Mouse (Mus musculus) thymus, postnatal 25 days (tissue): ENCODE results near the gene Cdipt.
A peak's percentile ranks its signal among the peaks of the same experiment; 100 is the strongest.

Experiments used
- DNase-seq: peaks from one replicate; pipeline ENCODE4 v3.0.0; 2022

Gene Cdipt

DNA sequence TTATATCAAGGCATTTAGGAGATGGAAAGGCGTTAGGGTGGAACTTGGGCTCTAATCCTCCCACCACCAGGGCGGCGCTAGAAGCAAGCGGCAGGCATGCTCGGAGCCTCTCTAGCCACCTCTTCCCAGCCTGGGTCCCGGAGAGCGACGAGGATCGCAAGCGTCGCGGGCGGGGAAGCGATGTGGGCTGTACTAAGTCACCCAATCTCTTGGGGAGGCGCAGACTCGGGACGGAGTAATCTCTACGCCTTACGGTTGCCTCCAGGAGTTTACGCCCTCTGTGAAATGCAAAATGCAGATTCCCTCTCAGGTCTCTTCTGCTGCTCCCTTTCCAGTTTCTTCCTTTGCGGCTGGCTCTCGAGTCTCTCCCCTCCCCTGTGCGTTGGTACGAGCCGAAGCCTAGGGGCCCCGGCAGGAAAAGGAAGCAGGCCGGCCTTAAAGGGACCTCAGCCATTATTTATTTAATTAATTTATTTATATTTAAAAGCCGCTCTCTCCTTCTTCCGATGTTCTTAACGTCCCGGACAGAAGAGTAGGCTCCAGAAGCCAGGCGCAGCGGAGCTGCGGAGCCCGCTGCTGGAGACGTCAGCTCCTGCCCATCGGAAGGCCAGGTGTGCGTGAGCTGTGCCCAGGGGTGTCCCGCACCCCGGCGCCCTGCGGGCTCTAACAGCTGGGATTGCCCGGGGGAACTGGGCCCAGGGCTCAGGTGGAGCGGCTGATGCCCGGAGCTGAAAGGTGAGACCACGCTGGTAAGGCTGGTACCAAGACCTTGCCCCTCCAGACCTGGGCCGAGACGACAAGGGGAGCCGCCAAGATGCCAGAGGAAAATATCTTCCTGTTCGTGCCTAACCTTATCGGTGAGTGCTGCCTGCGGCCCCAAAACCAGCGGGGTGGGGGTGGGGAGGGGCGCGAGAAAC is 494 bp downstream of the Cdipt start, which contains the start of gene Cdiptos:
Gene Cdiptos (minus strand): TSS at position 149 of the 917 bp plus-strand sequence.
- DNase-seq, result peak; percentile 94

- DNase-seq, result no peak
Measured at GRCm38 (mm10) chr7:126976878-126977459, 1.3 kb downstream of the Cdipt start.

DNA sequence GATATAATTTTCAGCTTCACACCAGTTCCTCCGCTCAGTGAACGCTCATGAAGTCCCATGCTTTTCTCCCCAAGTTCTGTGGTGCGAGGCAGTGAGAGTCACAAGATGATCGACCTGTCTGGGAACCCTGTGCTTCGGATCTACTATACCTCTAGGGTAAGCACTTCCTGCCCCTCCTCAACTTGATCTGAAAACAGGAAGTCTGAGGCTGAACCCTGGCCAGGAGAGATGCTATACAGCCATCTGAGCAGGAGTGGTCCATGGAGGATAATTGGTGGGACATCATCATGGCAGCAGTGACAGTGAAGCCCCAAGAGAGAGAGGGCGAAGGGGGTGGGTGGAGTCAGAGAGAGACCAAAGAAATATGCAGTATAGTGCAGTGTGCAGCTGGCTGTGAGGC is 3.1 kb downstream of the Cdipt start:
- peak; percentile 24 for DNase-seq

GRCm38 (mm10) chr7:126981601-126982000 is 5.9 kb downstream of the Cdipt start:
- no peak for DNase-seq

DNA sequence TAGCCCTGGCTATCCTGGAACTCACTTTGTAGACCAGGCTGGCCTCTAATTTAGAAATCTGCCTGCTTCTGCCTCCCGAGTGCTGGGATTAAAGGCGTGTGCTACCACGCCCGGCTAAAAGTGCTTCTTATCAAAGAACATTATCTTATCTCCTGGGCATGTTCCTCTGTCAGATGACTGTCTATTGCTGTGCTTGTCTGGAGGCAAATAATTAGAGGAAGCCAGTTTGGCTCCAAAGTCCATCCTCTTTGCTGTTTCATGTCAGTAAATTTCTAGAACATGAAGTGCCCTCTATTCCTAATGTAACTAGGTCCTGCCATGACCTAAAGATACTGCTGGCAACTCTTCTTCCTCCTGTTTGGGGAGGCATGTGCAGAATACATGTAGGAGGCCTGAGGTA is 6.3 kb downstream of the Cdipt start:
- DNase-seq, result no peak

GRCm38 (mm10) chr7:126983113-126983512 is 7.4 kb downstream of the Cdipt start:
- DNase-seq, result no peak

GRCm38 (mm10) chr7:126984667-126985444 is 9.1 kb downstream of the Cdipt start:
- DNase-seq, result no peak

- DNase-seq, result peak; percentile 57
Measured at GRCm38 (mm10) chr7:126986319-126986718, 10.6 kb downstream of the Cdipt start.

DNA sequence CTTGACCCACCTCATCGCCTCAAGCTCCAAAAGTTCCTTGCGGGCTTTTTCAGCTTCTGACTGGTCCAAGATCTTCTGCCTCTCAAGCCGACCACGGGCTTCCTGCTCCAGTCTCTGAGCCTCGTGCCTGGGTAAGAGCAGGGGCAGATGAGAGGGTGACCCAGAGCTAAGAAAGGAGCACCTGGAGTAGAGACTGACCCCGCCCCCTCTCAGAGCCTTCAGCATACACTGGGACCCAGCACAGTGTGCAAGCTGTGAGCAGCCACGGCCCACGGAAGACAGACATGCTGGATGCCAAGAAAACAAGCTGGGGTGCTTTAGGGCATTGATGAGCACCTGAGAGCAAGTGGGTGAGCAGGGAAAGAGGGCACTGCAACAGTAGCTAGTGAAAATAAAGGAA is 13.1 kb downstream of the Cdipt start:
- peak; percentile 26 for DNase-seq

DNA sequence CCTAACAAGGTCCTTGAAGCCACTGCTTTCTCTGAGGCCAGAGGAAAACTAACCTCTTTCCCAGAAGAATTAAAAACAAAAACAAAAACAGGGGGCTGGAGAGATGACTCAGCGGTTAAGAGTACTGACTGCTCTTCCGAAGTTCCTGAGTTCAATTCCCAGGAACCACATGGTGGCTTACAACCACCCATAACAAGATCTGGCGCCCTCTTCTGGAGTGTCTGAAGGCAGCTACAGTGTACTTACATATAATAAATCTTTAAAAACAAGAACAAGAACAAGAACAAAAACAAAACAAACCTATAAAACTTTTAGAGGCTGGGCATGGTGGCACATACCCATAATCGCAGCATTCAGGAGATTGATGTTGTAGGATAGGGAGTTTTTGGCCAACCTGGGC is 20.7 kb downstream of the Cdipt start:
- peak; percentile 32 for DNase-seq

DNA sequence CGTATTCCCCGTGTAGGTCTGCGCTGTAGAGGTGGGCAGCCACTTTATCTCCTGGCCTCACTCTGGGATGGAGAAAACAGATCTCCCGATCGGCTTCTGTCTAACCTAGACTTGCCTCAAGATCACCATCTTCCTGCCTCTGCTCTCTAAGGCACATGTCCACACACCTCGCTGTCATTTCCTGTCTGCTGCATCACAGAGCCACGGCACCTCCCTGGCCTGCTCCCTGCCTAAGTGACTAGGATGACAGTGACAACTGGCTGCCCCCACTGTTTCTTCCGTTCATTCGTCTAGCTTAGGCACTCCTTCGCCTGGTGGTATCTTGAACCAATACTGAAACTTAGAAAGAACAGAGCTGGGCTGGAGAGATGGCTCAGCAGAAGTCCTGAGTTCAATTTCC is 23.9 kb downstream of the Cdipt start:
- DNase-seq, result peak; percentile 36

- no peak for DNase-seq
Measured at GRCm38 (mm10) chr7:127003620-127004019, 27.9 kb downstream of the Cdipt start.

DNA sequence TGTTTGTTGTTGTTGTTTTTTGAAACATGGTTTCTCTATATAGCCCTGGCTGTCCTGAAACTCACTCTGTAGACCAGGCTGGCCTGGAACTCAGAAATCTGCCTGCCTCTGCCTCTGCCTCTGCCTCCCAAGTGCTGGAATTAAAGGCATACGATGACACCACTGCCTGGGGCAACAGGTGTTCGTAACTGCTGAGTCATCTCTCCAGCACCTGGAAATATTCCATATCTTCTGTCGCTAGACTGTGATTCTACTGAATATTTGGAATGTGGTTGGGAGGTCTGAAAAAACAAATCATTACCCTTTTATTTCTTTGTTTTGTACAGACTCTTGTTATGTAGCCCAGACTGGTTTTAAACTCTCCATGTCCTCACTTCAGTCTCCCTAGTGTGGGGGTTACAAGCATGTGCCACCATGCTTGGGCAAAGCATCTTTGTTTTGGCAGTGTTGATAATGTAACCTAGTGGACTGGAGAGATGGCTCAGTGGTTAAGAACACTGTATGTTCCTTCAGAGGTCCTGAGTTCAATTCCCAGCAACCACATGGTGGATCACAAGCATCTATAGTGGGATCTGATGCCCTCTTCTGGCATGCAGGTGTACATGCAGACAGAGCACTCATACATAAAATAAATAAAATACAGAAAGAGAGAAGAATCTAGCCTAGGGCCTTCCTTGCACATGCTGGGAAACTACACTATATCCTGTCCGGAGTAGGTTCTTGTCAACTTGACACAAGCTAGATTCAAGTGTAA is 28.6 kb downstream of the Cdipt start:
- no peak for DNase-seq

GRCm38 (mm10) chr7:127007313-127008024 is 31.8 kb downstream of the Cdipt start:
- no peak for DNase-seq

DNA sequence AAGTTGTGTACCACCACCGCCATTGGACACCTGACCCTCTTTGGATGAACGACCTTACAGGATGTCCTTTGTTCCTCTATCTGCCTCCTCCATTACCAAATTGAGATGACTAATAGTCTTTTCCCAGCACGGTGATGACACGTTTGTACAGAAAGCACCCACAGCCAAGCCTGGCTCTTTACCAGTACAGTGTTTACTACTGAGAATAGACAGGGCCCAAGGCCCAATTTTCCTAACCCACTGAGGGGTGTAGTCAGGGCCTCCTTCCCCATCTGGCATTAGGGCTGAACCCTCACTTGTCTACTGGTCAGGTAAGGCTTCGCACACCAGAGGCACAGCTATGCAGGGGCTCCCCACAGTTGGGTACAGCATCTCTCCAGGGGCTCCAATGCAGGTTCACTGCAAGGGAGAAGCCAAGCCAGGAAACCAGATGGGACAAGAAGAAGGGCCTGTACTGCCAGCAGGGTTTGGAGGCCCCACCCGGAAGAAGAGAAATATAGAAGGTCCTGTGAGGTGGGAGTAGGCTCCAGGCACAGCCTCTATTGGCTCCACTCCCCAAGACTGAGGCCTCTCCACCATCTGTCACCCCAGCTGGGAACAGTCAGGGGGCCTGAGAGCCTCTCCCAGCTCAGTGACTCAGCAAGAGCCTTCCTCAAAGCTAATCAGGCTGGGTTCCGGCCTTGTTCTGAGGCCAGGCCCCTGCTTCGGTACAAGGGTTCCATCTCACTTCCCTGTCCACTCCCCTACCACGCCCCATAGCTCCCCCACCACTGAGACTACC is 32.7 kb downstream of the Cdipt start:
- no peak for DNase-seq

- no peak for DNase-seq
Measured at GRCm38 (mm10) chr7:127009307-127010085, 33.8 kb downstream of the Cdipt start.

- no peak for DNase-seq
Measured at GRCm38 (mm10) chr7:127011051-127011450, 35.3 kb downstream of the Cdipt start.

GRCm38 (mm10) chr7:127011717-127012116 is 36.0 kb downstream of the Cdipt start:
- DNase-seq, result no peak

DNA sequence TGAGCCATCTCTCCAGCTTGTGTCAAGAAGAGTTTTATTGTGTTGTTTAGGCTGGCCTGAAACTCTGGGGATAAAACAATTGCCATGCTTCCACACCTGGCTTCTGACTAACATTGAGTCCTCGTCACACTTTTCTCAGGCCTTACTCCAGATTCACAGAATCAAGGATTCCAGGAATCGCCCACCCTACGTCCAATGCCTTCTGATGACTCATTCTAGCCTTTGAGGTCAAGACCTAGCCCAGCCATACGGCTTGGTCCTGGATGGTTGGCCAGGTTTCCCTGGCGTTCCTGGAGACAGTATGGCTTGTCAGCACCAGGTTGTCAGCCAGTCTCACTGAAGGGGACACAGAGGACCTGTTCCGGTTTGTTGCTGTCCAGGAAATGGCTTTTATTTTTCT is 36.7 kb downstream of the Cdipt start:
- DNase-seq, result no peak

GRCm38 (mm10) chr7:127012845-127013244 is 37.1 kb downstream of the Cdipt start:
- no peak for DNase-seq
